Mouse (Mus musculus) brain, embryonic 14.5 days (tissue): Measurements from ENCODE around the gene Bst1.

Experiments used
- CTCF ChIP-seq: fragments of 200-500 bp; IDR thresholded peaks from 2 replicates; pipeline ENCODE4 v1.5.1; 2012; ENCODE audit warnings: inconsistent platforms, mild to moderate bottlenecking, moderate library complexity, borderline replicate concordance; ENCODE audit not compliant: insufficient read depth, insufficient read length; ENCODE audit errors: extremely low read depth
- POLR2A ChIP-seq: fragments of 200-500 bp; IDR thresholded peaks from 2 replicates; pipeline ENCODE4 v1.6.1; 2012; ENCODE audit warnings: mild to moderate bottlenecking, inconsistent platforms, borderline replicate concordance; ENCODE audit not compliant: poor library complexity, insufficient read depth, insufficient read length, severe bottlenecking; ENCODE audit errors: extremely low read depth

DNA sequence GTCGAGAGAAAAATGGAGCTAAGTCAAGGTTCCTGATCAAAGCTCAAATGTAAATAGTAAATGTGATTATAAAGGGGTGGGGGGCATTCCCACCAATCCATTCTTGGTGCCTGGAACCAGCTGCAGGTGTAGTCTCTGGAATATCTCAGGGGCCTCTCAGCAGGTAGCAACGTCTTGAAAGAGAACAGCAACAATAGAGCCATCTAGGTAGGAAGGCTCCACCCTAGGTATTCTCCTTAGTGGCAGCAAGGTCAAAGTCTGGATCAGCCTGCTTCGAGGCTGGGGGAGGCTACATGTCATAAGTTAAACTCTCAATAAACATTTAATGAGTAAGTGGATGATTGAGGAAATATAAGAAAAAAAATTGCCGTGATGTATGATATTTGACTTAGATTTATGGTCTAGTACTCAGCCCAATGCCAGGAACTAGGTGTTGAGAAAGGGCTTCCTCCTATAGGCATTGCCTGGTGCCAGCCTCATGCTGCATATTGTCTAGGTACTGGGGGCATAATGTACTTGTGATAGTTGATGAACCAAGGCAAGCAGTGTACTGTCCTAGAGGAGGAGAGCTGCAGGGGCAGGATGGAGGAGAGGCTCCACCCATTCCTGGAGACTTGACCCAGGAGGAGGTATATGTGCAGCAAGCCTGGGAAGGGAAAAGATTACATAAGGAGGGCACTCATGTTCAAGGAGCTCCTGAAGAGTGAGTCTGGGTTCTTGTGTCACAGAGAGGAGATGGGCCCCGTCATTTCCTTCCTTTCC is 42.2 kb downstream of the Bst1 start:
- TF ChIP-seq CTCF (no peak), POLR2A (no peak)
